Comparison of ENCODE assay signal across 26 mouse cellular contexts in the genomic region with DNA sequence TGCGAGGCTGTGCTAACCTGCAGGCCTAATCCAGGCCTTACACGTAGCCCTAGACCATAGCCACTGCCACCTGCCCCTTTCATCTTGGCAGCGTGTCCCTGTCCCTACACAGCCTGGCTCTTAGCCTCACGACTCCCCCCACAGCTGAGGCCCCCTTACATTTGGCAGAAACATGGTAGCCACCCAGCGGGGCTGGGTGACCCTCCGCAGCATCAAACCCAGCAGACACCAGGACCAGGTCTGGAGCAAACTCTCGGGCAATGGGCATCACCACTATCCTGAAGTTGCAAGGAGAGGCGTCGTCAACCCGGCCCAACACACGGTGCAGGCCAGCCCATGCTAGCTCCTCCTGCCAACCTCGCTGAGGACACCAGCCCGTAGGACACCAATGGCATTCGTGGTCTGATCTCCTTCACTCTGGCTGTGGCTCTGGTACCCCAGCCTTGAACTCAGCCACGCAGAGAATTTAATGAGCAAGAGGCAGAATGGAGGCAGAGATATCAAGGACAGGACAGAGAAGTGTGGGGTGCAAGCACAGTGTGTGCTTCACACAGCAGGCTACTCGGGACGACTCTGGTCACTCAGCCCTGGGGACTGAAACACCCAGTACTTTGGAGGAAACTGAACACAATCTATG.
"Had no signal": no experiment of that assay in that cellular context is flagged by ENCODE, and none has a peak within 500 bp of the region (broad histone marks: within the 10 kb centered on the region; RNA-seq: fewer than 3 reads in every experiment).

No protein-coding gene starts in this region.

- H3K9me3 ChIP-seq: heart, embryonic 13.5 days; heart, embryonic 15.5 days; hindbrain, embryonic 12.5 days; kidney, embryonic 15.5 days; limb, embryonic 13.5 days; limb, embryonic 15.5 days; liver, embryonic 12.5 days had no signal

- ATAC-seq: hindbrain, embryonic 16.5 days; intestine, embryonic 16.5 days; liver, embryonic 12.5 days had no signal

- H3K27me3 ChIP-seq: heart, embryonic 13.5 days; heart, embryonic 15.5 days; hindbrain, embryonic 12.5 days; kidney, embryonic 15.5 days; limb, embryonic 13.5 days; limb, embryonic 15.5 days; liver, embryonic 12.5 days had no signal

- DNase-seq: gastrocnemius, postnatal 14 days; gastrocnemius, postnatal 36 days; heart, adult 18-20 months; heart, postnatal 14 days; heart, postnatal 36 days; kidney, adult 11 months; kidney, adult 2 months; kidney, adult 9 months; kidney, postnatal 14 days; kidney, postnatal 36 days; layer of hippocampus, adult 9-11 months; layer of hippocampus, postnatal 36 days; left cerebral cortex, postnatal 4 days had no signal

- H3K4me3 ChIP-seq: heart, embryonic 13.5 days; heart, embryonic 15.5 days; hindbrain, embryonic 12.5 days; kidney, embryonic 15.5 days; limb, embryonic 13.5 days; limb, embryonic 15.5 days; liver, embryonic 12.5 days had no signal

- H3K9ac ChIP-seq: heart, embryonic 13.5 days; heart, embryonic 15.5 days; hindbrain, embryonic 12.5 days; hindbrain, embryonic 14.5 days; kidney, embryonic 15.5 days; limb, embryonic 13.5 days; limb, embryonic 15.5 days; liver, embryonic 12.5 days; liver, embryonic 14.5 days had no signal

- H3K4me2 ChIP-seq: heart, embryonic 11.5 days; heart, embryonic 13.5 days; heart, embryonic 15.5 days; hindbrain, embryonic 12.5 days; hindbrain, embryonic 14.5 days; kidney, embryonic 15.5 days; limb, embryonic 13.5 days; limb, embryonic 15.5 days; liver, embryonic 12.5 days had no signal

- H3K27ac ChIP-seq: heart, embryonic 13.5 days; heart, embryonic 15.5 days; hindbrain, embryonic 12.5 days; hindbrain, embryonic 14.5 days; kidney, embryonic 15.5 days; kidney, postnatal 0 days; limb, embryonic 13.5 days; limb, embryonic 15.5 days; liver, embryonic 12.5 days; liver, embryonic 14.5 days had no signal

- H3K4me1 ChIP-seq: kidney, embryonic 15.5 days; limb, embryonic 13.5 days; limb, embryonic 15.5 days; liver, embryonic 12.5 days had no signal
